Mouse (Mus musculus): ENCODE results near the gene Rnf213.

- TF ChIP-seq CTCF (IDR thresholded peaks at IDR 0.05; ENCODE audit: borderline replicate concordance, control insufficient read depth, extremely low read depth, insufficient read depth, low read length, poor library complexity) (no peak), POLR2A (IDR thresholded peaks at IDR 0.05; ENCODE audit: control insufficient read depth, extremely low read depth, insufficient read depth, low read length, poor library complexity) (no peak)
Observed at GRCm38 (mm10) chr11:119344865-119345264, 48.0 kb upstream of the Rnf213 start.

Measured in thymus, adult 2 months (tissue).